Mouse (Mus musculus): ENCODE results near the gene Grhpr. TPM values are rescaled to one million over a fixed set of nuclear protein-coding genes. Genes with fewer than 3 reads are reported as not detected.
"Not testable (repeated sequence)": the region's sequence is repeated elsewhere in the genome, so short reads cannot be mapped to it uniquely, and the experiment has no call there.

Grhpr gene
- polyA plus RNA-seq, 1 experiment from 2014 or later, result 84.9 TPM

DNA sequence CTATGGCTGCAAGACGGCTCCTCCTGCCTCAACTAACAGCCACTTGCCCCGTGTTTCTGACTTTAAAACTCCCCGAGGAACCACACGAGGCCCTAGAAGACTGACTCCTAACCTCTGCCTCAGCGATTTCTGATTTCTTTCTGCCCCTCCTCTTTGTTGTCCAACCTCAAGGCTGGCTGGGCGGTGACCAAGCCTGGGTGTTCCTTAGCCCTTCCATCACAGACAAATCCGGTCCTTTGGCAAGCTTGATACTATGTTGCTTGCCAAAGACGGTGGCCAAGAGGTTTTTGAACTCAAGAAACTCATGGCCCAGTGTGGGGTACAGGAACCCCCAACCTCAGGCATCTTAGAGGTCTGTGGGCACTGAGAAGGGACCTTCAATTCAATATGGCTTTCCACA is 6.9 kb upstream of the Grhpr start:
- Histone ChIP-seq H3K27me3 (replicated peaks) (no peaks in the 10 kb centered on the region), H3K4me1 (peaks cover 7% of the 10 kb centered on the region), H3K9ac (no peak overlapping the region), H3K4me2 (no peak overlapping the region), H3K9me3 (no peaks in the 10 kb centered on the region), H3K36me3 (no peaks in the 10 kb centered on the region), H3K27ac (replicated peaks) (no peak overlapping the region), H3K4me3 (no peak overlapping the region)
- WGBS, result 78% methylated on average over 8 of the region's 8 CpGs
- ATAC-seq (ENCODE audit: extremely low read depth, insufficient number of reproducible peaks, low FRiP score, low TSS enrichment), result no peak

DNA sequence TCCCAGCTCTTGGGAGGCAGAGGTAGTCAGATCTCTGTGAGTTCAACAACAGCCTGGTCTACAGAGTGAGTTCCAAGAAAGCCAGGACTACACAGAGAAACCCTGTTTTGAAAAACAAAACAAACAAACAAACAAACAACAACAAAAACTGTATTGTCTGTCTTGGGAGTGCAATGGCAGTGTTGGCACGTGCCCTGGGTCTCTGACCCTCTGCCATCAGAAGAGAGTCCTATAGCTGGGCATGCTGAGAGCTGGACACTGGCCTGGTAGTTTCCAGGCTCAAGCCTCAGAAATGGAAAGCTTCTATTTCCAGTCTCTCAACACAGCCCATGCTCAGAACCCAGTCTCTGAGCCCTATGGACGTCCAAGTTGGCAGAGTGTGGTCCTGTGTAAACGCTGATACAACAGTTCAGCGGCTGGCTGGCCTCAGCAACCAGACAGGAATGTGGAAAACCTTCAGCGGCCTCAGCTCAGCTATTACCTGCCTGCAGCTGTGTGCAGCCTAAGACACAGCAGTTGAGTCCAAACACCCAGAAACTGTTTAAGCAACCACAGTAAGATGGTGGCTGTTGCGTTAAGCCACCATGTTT is 5.1 kb upstream of the Grhpr start:
- H3K4me3 ChIP-seq, result no peak overlapping the region
- ATAC-seq (ENCODE audit: extremely low read depth, insufficient number of reproducible peaks, low FRiP score, low TSS enrichment), result no peak
- H3K4me1 ChIP-seq, result peaks cover 22% of the 10 kb centered on the region
- WGBS, result 65% methylated on average over 6 of the region's 6 CpGs
- no peak overlapping the region for H3K4me2 ChIP-seq
- no peaks in the 10 kb centered on the region for H3K36me3 ChIP-seq
- no peak overlapping the region for H3K27ac ChIP-seq (replicated peaks)
- no peaks in the 10 kb centered on the region for H3K27me3 ChIP-seq (replicated peaks)
- H3K9me3 ChIP-seq, result no peaks in the 10 kb centered on the region
- no peak overlapping the region for H3K9ac ChIP-seq

DNA sequence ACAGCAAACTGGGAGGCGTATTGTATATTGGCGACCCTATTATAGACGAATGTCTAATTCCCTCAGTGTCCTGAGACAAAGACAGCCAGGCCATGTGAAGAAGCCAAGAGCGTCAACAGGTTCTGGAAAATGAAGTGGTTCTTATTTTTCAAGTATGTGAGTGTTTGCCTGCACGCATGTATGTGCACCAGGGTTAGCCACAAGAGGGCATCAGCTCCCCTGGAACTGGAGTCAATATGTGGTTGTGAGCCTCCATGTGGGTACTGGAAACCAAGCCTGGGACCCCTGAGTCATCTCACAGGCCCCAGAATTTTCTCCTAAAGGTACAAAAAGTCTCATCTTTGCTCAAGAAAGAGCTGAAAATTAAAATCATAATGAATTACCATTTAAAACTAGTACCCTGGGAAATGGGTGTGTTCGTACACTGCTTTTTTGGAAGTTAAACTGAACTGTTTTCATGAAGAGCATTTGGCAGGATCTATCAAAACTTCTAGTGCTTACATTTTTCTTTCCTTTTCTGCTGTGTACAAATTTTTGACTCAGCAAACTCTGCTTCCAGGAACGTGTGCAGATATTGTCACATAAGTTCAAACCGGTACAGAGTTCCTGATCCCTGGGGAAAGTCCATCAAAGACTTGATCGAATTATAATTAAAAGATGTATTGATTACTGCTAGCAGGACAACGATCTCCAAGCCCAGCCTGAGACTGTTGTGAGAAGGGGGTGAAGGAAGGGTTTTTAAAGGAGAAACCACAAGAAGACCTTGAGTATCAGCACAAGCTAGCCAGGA is 4.1 kb upstream of the Grhpr start:
- Histone ChIP-seq H3K9me3 (no peaks in the 10 kb centered on the region), H3K4me3 (no peak overlapping the region), H3K9ac (no peak overlapping the region), H3K4me2 (no peak overlapping the region), H3K27ac (replicated peaks) (no peak overlapping the region), H3K27me3 (replicated peaks) (no peaks in the 10 kb centered on the region), H3K36me3 (no peaks in the 10 kb centered on the region), H3K4me1 (peaks cover 28% of the 10 kb centered on the region)
- no peak for ATAC-seq (ENCODE audit: extremely low read depth, insufficient number of reproducible peaks, low FRiP score, low TSS enrichment)
- 83% methylated on average over 10 of the region's 10 CpGs for WGBS

DNA sequence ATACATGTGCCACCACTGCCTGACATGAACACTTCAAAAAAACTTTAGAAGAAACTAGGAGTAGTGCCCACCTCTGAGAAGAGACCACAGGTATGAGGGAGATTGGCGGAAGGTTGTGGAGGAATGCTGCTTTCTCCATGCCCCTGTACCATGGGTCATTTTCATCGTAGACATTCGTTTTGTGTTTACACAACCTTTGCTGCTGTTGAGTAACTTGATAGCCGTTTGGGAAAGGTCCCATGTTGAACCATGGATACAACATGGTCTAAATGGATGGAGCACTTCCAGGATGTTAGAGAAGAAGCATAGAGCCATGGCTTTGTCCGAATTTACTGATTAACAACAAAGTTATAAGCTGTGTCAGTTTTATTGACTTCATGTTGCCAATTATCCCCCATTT is 3.0 kb upstream of the Grhpr start:
- no peak for ATAC-seq (ENCODE audit: extremely low read depth, insufficient number of reproducible peaks, low FRiP score, low TSS enrichment)
- Histone ChIP-seq H3K36me3 (no peaks in the 10 kb centered on the region), H3K9ac (no peak overlapping the region), H3K4me3 (no peak overlapping the region), H3K4me1 (peaks cover 38% of the 10 kb centered on the region), H3K4me2 (no peak overlapping the region), H3K27ac (replicated peaks) (no peak overlapping the region), H3K9me3 (no peaks in the 10 kb centered on the region), H3K27me3 (replicated peaks) (no peaks in the 10 kb centered on the region)
- 72% methylated on average over 5 of the region's 5 CpGs for WGBS

DNA sequence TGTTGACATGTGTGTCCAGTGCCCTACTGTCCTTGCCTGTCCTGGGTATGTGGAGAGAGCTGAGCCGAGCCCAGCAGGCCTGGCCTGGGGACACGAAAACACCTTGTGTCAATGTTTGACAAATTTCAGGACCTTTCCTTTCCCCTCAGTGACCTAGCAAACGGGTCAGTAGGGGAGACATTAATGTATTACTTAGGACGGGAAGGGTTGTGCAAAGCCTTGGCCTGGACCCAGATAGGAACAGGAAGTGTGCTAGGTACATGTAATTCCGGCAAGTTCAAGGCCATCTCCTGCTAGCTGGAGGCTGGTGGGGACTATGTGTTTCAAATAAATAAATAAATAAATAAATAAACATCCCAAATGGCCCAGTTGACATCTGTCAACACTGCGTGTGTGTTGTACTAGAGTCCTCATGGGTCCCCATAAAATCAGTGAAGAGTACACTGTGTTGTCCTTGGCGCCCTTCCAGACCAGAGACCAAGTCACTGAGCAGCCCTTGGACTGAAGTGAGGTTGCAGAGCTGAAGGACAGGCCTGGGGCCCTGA is 1.3 kb upstream of the Grhpr start:
- H3K4me1 ChIP-seq, result peaks cover 41% of the 10 kb centered on the region
- no peak overlapping the region for H3K4me3 ChIP-seq
- no peak for ATAC-seq (ENCODE audit: extremely low read depth, insufficient number of reproducible peaks, low FRiP score, low TSS enrichment)
- no peak overlapping the region for H3K9ac ChIP-seq
- no peak overlapping the region for H3K27ac ChIP-seq (replicated peaks)
- 65% methylated on average over 7 of the region's 7 CpGs for WGBS
- H3K9me3 ChIP-seq, result no peaks in the 10 kb centered on the region
- no peak overlapping the region for H3K4me2 ChIP-seq
- H3K27me3 ChIP-seq (replicated peaks), result no peaks in the 10 kb centered on the region
- H3K36me3 ChIP-seq, result peaks cover 14% of the 10 kb centered on the region

DNA sequence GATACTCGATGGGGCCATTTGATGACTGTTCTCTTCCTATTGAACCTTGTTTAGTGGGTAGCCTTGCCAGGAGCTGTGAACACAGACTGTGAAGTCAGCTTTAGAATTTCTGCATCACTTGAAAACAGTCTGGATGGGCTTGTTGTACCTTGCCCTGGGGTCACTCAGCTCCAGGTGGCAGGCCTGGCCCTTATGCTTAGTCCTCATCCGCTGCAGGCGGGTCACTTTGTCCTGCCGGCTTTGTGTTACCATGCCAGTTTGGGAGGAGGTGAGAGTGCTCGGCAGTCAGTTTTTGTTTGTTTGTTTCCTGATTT is 736 bp downstream of the Grhpr start:
- Histone ChIP-seq H3K4me1 (peaks cover 41% of the 10 kb centered on the region), H3K27me3 (replicated peaks) (no peaks in the 10 kb centered on the region), H3K9me3 (no peaks in the 10 kb centered on the region), H3K4me2 (peak overlapping the region; percentile 71), H3K36me3 (peaks cover 35% of the 10 kb centered on the region), H3K27ac (replicated peaks) (peak overlapping the region; percentile 88), H3K4me3 (peak overlapping the region; percentile 71), H3K9ac (peak overlapping the region; percentile 88)
- ATAC-seq (ENCODE audit: extremely low read depth, insufficient number of reproducible peaks, low FRiP score, low TSS enrichment), result no peak
- WGBS, result 34% methylated on average over 5 of the region's 5 CpGs

DNA sequence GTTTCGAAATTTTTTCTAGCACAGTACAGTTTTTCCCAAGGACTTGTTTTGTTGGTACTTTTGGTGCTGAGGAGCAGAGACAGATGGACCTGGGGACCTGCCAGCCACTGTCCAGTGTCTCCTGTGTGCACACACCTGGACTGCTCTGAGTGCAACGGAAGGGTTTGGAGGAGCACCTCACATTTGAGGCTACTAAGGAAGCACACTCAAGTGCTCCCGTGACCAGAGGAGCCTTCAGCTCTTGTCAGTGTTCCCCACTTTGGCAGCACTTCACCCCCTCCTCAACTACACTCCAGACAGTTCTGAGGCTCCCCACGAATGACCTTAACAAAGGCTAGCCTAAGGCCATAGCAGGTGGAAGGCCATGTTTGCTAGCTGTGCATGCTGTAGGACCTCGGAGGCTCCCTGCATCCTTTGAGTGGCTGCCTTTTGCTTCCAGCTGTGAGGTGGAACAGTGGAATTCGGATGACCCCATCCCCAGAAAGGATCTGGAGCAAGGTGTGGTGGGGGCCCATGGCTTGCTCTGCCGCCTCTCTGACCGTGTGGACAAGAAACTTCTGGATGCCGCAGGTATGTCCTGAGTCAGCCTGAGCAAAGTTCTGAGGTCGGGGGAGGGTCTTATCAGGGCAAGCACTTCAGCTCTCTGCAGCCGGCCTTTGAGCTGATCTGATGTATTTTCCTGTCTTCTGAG is 1.4 kb downstream of the Grhpr start:
- Histone ChIP-seq H3K27me3 (replicated peaks) (no peaks in the 10 kb centered on the region), H3K4me3 (peak overlapping the region; percentile 71), H3K27ac (replicated peaks) (no peak overlapping the region), H3K9ac (peak overlapping the region; percentile 88), H3K4me1 (peaks cover 41% of the 10 kb centered on the region), H3K4me2 (peak overlapping the region; percentile 71), H3K36me3 (peaks cover 42% of the 10 kb centered on the region), H3K9me3 (no peaks in the 10 kb centered on the region)
- no peak for ATAC-seq (ENCODE audit: extremely low read depth, insufficient number of reproducible peaks, low FRiP score, low TSS enrichment)
- WGBS, result 53% methylated on average over 11 of the region's 11 CpGs

DNA sequence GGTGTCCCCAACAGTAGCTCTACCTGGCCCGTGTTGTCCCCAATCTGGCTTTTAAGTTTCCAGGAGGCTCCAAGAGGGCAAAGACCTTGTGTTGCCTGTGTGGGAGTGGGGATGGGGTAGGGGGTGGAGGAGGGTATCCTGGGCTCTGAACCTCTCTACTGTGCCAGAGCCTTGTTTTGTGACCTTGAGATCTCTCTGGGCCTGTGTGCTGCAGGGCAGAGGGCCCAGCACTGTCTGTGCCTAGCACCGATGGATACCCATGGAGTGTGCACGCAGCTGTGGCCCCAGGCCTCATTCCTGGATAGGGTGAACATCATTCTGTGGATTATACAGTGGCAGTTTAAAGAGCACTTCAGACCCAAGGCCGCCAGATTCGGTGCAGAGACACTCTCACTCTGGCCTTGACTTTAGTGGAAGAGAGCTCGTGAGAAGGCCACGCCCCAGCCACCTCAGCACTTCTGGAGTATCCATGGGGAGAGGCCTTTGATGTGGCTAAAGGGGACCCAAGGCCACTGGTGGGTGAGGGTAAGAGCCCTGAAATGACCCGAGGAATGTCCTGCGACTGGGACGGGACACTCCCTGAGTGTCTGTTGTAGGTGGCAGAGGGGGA is 2.0 kb downstream of the Grhpr start:
- Histone ChIP-seq H3K36me3 (peaks cover 48% of the 10 kb centered on the region), H3K27me3 (replicated peaks) (no peaks in the 10 kb centered on the region), H3K9ac (peak overlapping the region; percentile 88), H3K4me2 (peak overlapping the region; percentile 71), H3K27ac (replicated peaks) (no peak overlapping the region), H3K9me3 (no peaks in the 10 kb centered on the region), H3K4me1 (peaks cover 41% of the 10 kb centered on the region), H3K4me3 (peak overlapping the region; percentile 71)
- ATAC-seq (ENCODE audit: extremely low read depth, insufficient number of reproducible peaks, low FRiP score, low TSS enrichment), result no peak
- 52% methylated on average over 10 of the region's 10 CpGs for WGBS

DNA sequence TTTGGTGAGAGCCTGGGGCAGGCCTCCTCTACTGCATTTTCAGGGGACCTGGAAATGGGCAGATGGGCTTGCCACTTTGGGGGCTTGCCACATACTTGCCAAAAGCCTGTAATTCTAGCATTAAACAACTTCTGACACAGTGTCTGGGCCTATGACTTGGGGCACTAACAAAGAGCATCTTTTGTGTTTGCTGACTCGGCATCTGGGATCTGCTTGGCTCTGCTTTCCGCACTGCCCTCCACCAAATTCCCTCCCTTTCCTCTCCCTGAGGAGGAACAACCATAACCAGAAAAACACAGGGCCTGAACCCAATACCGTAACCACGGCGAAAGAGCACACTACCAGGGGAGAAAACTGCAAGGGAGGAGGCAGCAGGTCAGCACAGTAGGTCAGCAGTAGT is 9.4 kb downstream of the Grhpr start:
- Histone ChIP-seq H3K27ac (replicated peaks) (no peak overlapping the region), H3K4me2 (no peak overlapping the region), H3K27me3 (replicated peaks) (no peaks in the 10 kb centered on the region), H3K9me3 (no peaks in the 10 kb centered on the region), H3K36me3 (peaks cover 89% of the 10 kb centered on the region), H3K4me1 (no peaks in the 10 kb centered on the region), H3K4me3 (no peak overlapping the region), H3K9ac (no peak overlapping the region)
- WGBS, result 87% methylated on average over 5 of the region's 5 CpGs
- no peak for ATAC-seq (ENCODE audit: extremely low read depth, insufficient number of reproducible peaks, low FRiP score, low TSS enrichment)

DNA sequence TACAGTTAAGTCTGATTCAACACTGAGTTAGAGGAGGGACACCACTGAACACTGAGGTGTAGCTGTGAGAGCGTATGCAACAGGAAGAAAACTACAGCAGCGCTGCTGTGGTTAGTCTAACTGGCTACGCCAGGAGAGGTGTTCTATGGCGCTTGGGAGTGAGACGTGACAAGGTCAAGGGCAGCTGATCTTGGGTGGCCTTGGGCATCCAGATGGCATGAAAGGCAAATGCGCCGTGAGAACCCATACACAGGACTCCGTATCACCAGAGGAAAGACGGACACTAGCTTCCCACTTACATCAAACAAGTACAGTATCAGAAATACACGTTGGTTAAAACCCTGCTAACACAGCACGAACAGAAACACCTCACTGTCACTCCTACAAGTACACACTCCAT is 11.1 kb downstream of the Grhpr start:
- 88% methylated on average over 11 of the region's 11 CpGs for WGBS

DNA sequence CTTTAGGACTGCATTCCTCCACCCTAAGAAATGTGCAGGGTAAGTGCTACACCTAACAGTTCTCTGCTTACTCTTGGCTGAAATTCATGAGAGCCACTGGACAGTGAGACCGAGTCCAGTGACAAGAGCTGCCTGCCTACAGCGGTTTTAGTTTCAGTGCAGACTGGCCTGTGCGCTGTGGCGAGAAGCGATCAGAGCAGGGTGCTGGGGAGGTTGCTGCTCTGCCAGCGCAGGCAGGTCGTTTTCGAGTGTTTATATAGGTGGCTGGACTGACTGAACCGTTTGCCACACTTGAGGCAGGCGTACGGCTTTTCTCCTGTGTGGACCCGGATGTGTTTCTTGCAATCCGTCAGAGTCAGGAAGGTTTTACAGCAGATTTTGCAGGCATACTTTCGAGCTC is 12.0 kb downstream of the Grhpr start:
- H3K4me3 ChIP-seq; H3K4me2 ChIP-seq; H3K9me3 ChIP-seq; ATAC-seq (ENCODE audit: extremely low read depth, insufficient number of reproducible peaks, low FRiP score, low TSS enrichment); H3K4me1 ChIP-seq; H3K9ac ChIP-seq; H3K27ac ChIP-seq (replicated peaks); H3K27me3 ChIP-seq (replicated peaks): not testable (repeated sequence)
- peaks cover 63% of the 10 kb centered on the region for H3K36me3 ChIP-seq
- 84% methylated on average over 14 of the region's 14 CpGs for WGBS

More for the DNA sequence above, 11.1 kb downstream of the Grhpr start:
- H3K27ac ChIP-seq (replicated peaks); H3K9me3 ChIP-seq; H3K4me3 ChIP-seq; H3K4me1 ChIP-seq; H3K4me2 ChIP-seq; H3K27me3 ChIP-seq (replicated peaks); H3K9ac ChIP-seq; ATAC-seq (ENCODE audit: extremely low read depth, insufficient number of reproducible peaks, low FRiP score, low TSS enrichment): not testable (repeated sequence)
- H3K36me3 ChIP-seq, result peaks cover 71% of the 10 kb centered on the region

All from heart, embryonic 13.5 days (tissue).